Mouse (Mus musculus) liver, embryonic 14.5 days (tissue): ENCODE measurements around the gene Tspan8.

Experiments
- CTCF ChIP-seq: IDR thresholded peaks from 2 replicates; pipeline ENCODE4 v1.5.1; 2016; ENCODE audit warnings: antibody characterized with exemption, low read depth, control low read depth
- EP300 ChIP-seq: IDR thresholded peaks from 2 replicates; pipeline ENCODE4 v1.6.1; 2016; ENCODE audit warnings: antibody characterized with exemption, low read depth

GRCm38 (mm10) chr10:115775945-115776905 lies 40.4 kb upstream of the Tspan8 start:
- TF ChIP-seq CTCF: no peak
- TF ChIP-seq EP300: no peak
